Mouse (Mus musculus) intestine, embryonic 16.5 days (tissue): Measurements from ENCODE around the gene Zap70. TPM values are rescaled to one million over a fixed set of nuclear protein-coding genes. Genes with fewer than 3 reads are reported as not detected.

ENCODE experiments used
- ATAC-seq: fragments of 200-750 bp; cut with Nextera tagmentation; 2 replicates; pipeline ENCODE4 v1.8.0; 2017; ENCODE audit warnings: moderate TSS enrichment, moderate library complexity
- H3K27ac ChIP-seq: fragments of 300-500 bp; sonication (generic); 2 replicates; pipeline ENCODE4 v1.5.1; 2014; ENCODE audit warnings: mild to moderate bottlenecking, low read length
- H3K27me3 ChIP-seq: fragments of 300-500 bp; sonication (generic); replicated peaks from 2 replicates; pipeline ENCODE4 v1.6.1; 2014; ENCODE audit warnings: low read length, control low read depth, mixed read lengths; ENCODE audit not compliant: control insufficient read depth, insufficient read depth
- H3K36me3 ChIP-seq: fragments of 300-500 bp; sonication (generic); 2 replicates; pipeline ENCODE4 v1.6.1; 2014; ENCODE audit warnings: low read length, control low read depth; ENCODE audit not compliant: control insufficient read depth, insufficient read depth
- H3K4me1 ChIP-seq: fragments of 300-500 bp; sonication (generic); 2 replicates; pipeline ENCODE4 v1.6.1; 2014; ENCODE audit warnings: low read length, control low read depth, mixed read lengths; ENCODE audit not compliant: control insufficient read depth, insufficient read depth
- H3K4me2 ChIP-seq: fragments of 300-500 bp; sonication (generic); 2 replicates; pipeline ENCODE4 v1.6.1; 2014; ENCODE audit warnings: low read depth, low read length, control low read depth
- H3K4me3 ChIP-seq: fragments of 300-500 bp; sonication (generic); 2 replicates; pipeline ENCODE4 v1.5.1; 2014; ENCODE audit warnings: mild to moderate bottlenecking, low read length
- H3K9ac ChIP-seq: fragments of 300-500 bp; sonication (generic); 2 replicates; pipeline ENCODE4 v1.6.1; 2014; ENCODE audit warnings: low read depth, low read length
- H3K9me3 ChIP-seq: fragments of 300-500 bp; sonication (generic); 2 replicates; pipeline ENCODE4 v1.6.1; 2016; ENCODE audit warnings: low read length, control low read depth; ENCODE audit not compliant: control insufficient read depth
- WGBS: fragments of 180-500 bp; shearing (Covaris S2); extraction: QIAGEN DNeasy Blood & Tissue Kit; methylation state at CpG from one replicate; pipeline ENCODE4 v1.1.7; 2014; 5-methylcytosine and 5-hydroxymethylcytosine counted together
- polyA plus RNA-seq: library from polyadenylated mRNA; unstranded; fragments of >200 nt; fragmentation: Nextera tagmentation; extraction: Ambion mirVana; gene quantifications from 2 replicates; pipeline ENCODE4 v1.2.1, GENCODE M21; 2015

Zap70 gene
- polyA plus RNA-seq = 0.72 and 1.0 TPM in 2 replicates

GRCm38 (mm10) chr1:36761568-36761967, at the start of gene Zap70:
Gene Zap70 (plus strand): TSS chr1:36761798.
- no peak within 1 kb of the TSS for H3K4me2 ChIP-seq
- WGBS = 82% methylated on average over 11 of the region's 11 CpGs
- no peak for ATAC-seq

GRCm38 (mm10) chr1:36714311-36714710, 47.3 kb upstream of the Zap70 start, which contains the start of gene Actr1b:
Gene Actr1b (minus strand): TSS chr1:36714422.
- no peaks in the 10 kb centered on the region for H3K27me3 ChIP-seq
- H3K4me3 ChIP-seq = no peak within 1 kb of the TSS
- H3K36me3 ChIP-seq = no peaks in the 10 kb centered on the region
- H3K9me3 ChIP-seq = no peaks in the 10 kb centered on the region
- H3K4me2 ChIP-seq = no peak within 1 kb of the TSS
- no peak within 1 kb of the TSS for H3K27ac ChIP-seq
- whole genome bisulfite sequencing = 77% methylated on average over 5 of the region's 5 CpGs
- ATAC-seq = no peak
- no peaks in the 10 kb centered on the region for H3K4me1 ChIP-seq
- no peak within 1 kb of the TSS for H3K9ac ChIP-seq

More at GRCm38 (mm10) chr1:36761568-36761967, at the start of gene Zap70:
- Histone ChIP-seq H3K27me3 (no peaks in the 10 kb centered on the region), H3K9me3 (no peaks in the 10 kb centered on the region), H3K27ac (no peak within 1 kb of the TSS), H3K9ac (no peak within 1 kb of the TSS), H3K36me3 (no peaks in the 10 kb centered on the region), H3K4me3 (no peak within 1 kb of the TSS), H3K4me1 (0 out of 2 replicates have a peak, but pooled peaks cover 1% of the 10 kb centered on the region)

- ATAC-seq = no peak
- 92% methylated on average over 1 of the region's 1 CpGs for WGBS
- Histone ChIP-seq H3K27me3 (no peaks in the 10 kb centered on the region), H3K9me3 (no peaks in the 10 kb centered on the region), H3K4me2 (no peak overlapping the region), H3K27ac (no peak overlapping the region), H3K36me3 (no peaks in the 10 kb centered on the region), H3K9ac (no peak overlapping the region), H3K4me1 (peaks cover 4% of the 10 kb centered on the region; the same call in 1 of the 2 replicates), H3K4me3 (no peak overlapping the region)
These were observed 42.8 kb upstream of the Zap70 start for GRCm38 (mm10) chr1:36718786-36719185.

- Histone ChIP-seq H3K9ac (no peak overlapping the region), H3K4me2 (no peak overlapping the region), H3K36me3 (no peaks in the 10 kb centered on the region), H3K27me3 (no peaks in the 10 kb centered on the region), H3K27ac (no peak overlapping the region), H3K9me3 (no peaks in the 10 kb centered on the region), H3K4me1 (peaks cover 4% of the 10 kb centered on the region; the same call in 1 of the 2 replicates), H3K4me3 (no peak overlapping the region)
- ATAC-seq = no peak
- WGBS = 55% methylated on average over 16 of the region's 16 CpGs
These were observed 38.2 kb upstream of the Zap70 start for GRCm38 (mm10) chr1:36723146-36724056.

GRCm38 (mm10) chr1:36724057-36724431, 37.6 kb upstream of the Zap70 start:
- no peak overlapping the region for H3K27ac ChIP-seq
- H3K4me1 ChIP-seq = peaks cover 4% of the 10 kb centered on the region; the same call in 1 of the 2 replicates
- H3K36me3 ChIP-seq = no peaks in the 10 kb centered on the region
- H3K4me3 ChIP-seq = no peak overlapping the region
- H3K27me3 ChIP-seq = no peaks in the 10 kb centered on the region
- H3K4me2 ChIP-seq = no peak overlapping the region
- ATAC-seq = no peak
- 73% methylated on average over 4 of the region's 4 CpGs for WGBS
- H3K9ac ChIP-seq = no peak overlapping the region
- H3K9me3 ChIP-seq = no peaks in the 10 kb centered on the region

- WGBS = 12% methylated on average over 4 of the region's 4 CpGs
- 0 out of 2 replicates have a peak, but pooled peaks have one; percentile 38 for ATAC-seq
These were observed 24.3 kb upstream of the Zap70 start for GRCm38 (mm10) chr1:36737300-36737699.

GRCm38 (mm10) chr1:36739231-36739630, 22.4 kb upstream of the Zap70 start:
- no peaks in the 10 kb centered on the region for H3K9me3 ChIP-seq
- no peak overlapping the region for H3K4me2 ChIP-seq
- H3K27ac ChIP-seq = no peak overlapping the region
- H3K36me3 ChIP-seq = no peaks in the 10 kb centered on the region
- H3K4me3 ChIP-seq = no peak overlapping the region
- H3K9ac ChIP-seq = no peak overlapping the region
- ATAC-seq = no peak
- H3K27me3 ChIP-seq = no peaks in the 10 kb centered on the region
- WGBS = 73% methylated on average over 5 of the region's 5 CpGs
- H3K4me1 ChIP-seq = no peaks in the 10 kb centered on the region

More at GRCm38 (mm10) chr1:36737300-36737699, 24.3 kb upstream of the Zap70 start:
- no peaks in the 10 kb centered on the region for H3K9me3 ChIP-seq
- no peak overlapping the region for H3K9ac ChIP-seq
- H3K27me3 ChIP-seq = no peaks in the 10 kb centered on the region
- no peaks in the 10 kb centered on the region for H3K36me3 ChIP-seq
- H3K4me3 ChIP-seq = no peak overlapping the region
- H3K4me1 ChIP-seq = no peaks in the 10 kb centered on the region
- no peak overlapping the region for H3K4me2 ChIP-seq
- H3K27ac ChIP-seq = no peak overlapping the region

- Histone ChIP-seq H3K27ac (no peak overlapping the region), H3K4me3 (no peak overlapping the region), H3K9ac (no peak overlapping the region), H3K4me2 (no peak overlapping the region), H3K36me3 (no peaks in the 10 kb centered on the region), H3K27me3 (no peaks in the 10 kb centered on the region), H3K9me3 (no peaks in the 10 kb centered on the region), H3K4me1 (no peaks in the 10 kb centered on the region)
- 78% methylated on average over 9 of the region's 9 CpGs for WGBS
- no peak for ATAC-seq
These were observed 18.6 kb upstream of the Zap70 start for GRCm38 (mm10) chr1:36743046-36743445.

GRCm38 (mm10) chr1:36744268-36744944, 17.2 kb upstream of the Zap70 start:
- no peaks in the 10 kb centered on the region for H3K27me3 ChIP-seq
- ATAC-seq = peak; percentile 52; the same call in 1 of the 2 replicates
- no peak overlapping the region for H3K27ac ChIP-seq
- no peaks in the 10 kb centered on the region for H3K4me1 ChIP-seq
- no peaks in the 10 kb centered on the region for H3K36me3 ChIP-seq
- no peaks in the 10 kb centered on the region for H3K9me3 ChIP-seq
- 24% methylated on average over 17 of the region's 17 CpGs for WGBS
- H3K4me3 ChIP-seq = peak overlapping the region; percentile 29
- no peak overlapping the region for H3K9ac ChIP-seq
- peak overlapping the region; percentile 38 for H3K4me2 ChIP-seq
